Mouse (Mus musculus) stomach, embryonic 14.5 days (tissue): ENCODE data around the gene Rdh11. TPM values are rescaled to one million over a fixed set of nuclear protein-coding genes. Genes with fewer than 3 reads are reported as not detected.

Experiments
- ATAC-seq: fragments of 200-750 bp; cut with Nextera tagmentation; 2 replicates; pipeline ENCODE4 v1.8.0; 2017; ENCODE audit warnings: low read depth, moderate TSS enrichment; ENCODE audit not compliant: insufficient number of reproducible peaks, insufficient read depth, low FRiP score
- H3K27ac ChIP-seq: fragments of 300-500 bp; sonication (generic); 2 replicates; pipeline ENCODE4 v1.5.1; 2014; ENCODE audit warnings: mild to moderate bottlenecking, low read length, moderate library complexity, mixed read lengths
- H3K27me3 ChIP-seq: fragments of 300-500 bp; sonication (generic); 2 replicates; pipeline ENCODE4 v1.6.1; 2014; ENCODE audit warnings: low read length, control low read depth, mixed read lengths; ENCODE audit not compliant: control insufficient read depth, insufficient read depth
- H3K36me3 ChIP-seq: fragments of 300-500 bp; sonication (generic); 2 replicates; pipeline ENCODE4 v1.6.1; 2014; ENCODE audit warnings: mild to moderate bottlenecking, control low read depth, low read length, moderate library complexity, mixed read lengths; ENCODE audit not compliant: control insufficient read depth, insufficient read depth
- H3K4me1 ChIP-seq: fragments of 300-500 bp; sonication (generic); 2 replicates; pipeline ENCODE4 v1.6.1; 2014; ENCODE audit warnings: low read length, control low read depth, mixed read lengths; ENCODE audit not compliant: control insufficient read depth, insufficient read depth
- H3K4me2 ChIP-seq: fragments of 300-500 bp; sonication (generic); replicated peaks from 2 replicates; pipeline ENCODE4 v1.6.1; 2014; ENCODE audit warnings: low read depth, low read length, control low read depth
- H3K4me3 ChIP-seq: fragments of 300-500 bp; sonication (generic); 2 replicates; pipeline ENCODE4 v1.5.1; 2014; ENCODE audit warnings: low read depth, low read length, control low read depth
- H3K9ac ChIP-seq: fragments of 300-500 bp; sonication (generic); replicated peaks from 2 replicates; pipeline ENCODE4 v1.6.1; 2014; ENCODE audit warnings: low read depth, mild to moderate bottlenecking, control low read depth, low read length, moderate library complexity, mixed read lengths
- H3K9me3 ChIP-seq: fragments of 300-500 bp; sonication (generic); 2 replicates; pipeline ENCODE4 v1.6.1; 2016; ENCODE audit warnings: low read depth, low read length, control low read depth; ENCODE audit not compliant: control insufficient read depth
- WGBS: fragments of 180-500 bp; shearing (Covaris S2); extraction: QIAGEN DNeasy Blood & Tissue Kit; methylation state at CpG from one replicate; pipeline ENCODE4 v1.1.7; 2014; 5-methylcytosine and 5-hydroxymethylcytosine counted together
- polyA plus RNA-seq: library from polyadenylated mRNA; unstranded; fragments of >200 nt; fragmentation: Nextera tagmentation; extraction: Ambion mirVana; gene quantifications from 2 replicates; pipeline ENCODE4 v1.2.1, GENCODE M21; 2014

Rdh11 gene
- polyA plus RNA-seq = 29.1 and 30.4 TPM in 2 replicates

- 65% methylated on average over 6 of the region's 6 CpGs for WGBS
Observed at GRCm38 (mm10) chr12:79192193-79192592, at the start of gene Rdh11. Gene Rdh11 (minus strand): TSS chr12:79192293.

GRCm38 (mm10) chr12:79235485-79236080 lies 43.5 kb upstream of the Rdh11 start:
- ATAC-seq = no peak
- 81% methylated on average over 11 of the region's 11 CpGs for WGBS
- H3K27ac ChIP-seq = no peak overlapping the region
- no peaks in the 10 kb centered on the region for H3K27me3 ChIP-seq
- peaks cover 43% of the 10 kb centered on the region for H3K36me3 ChIP-seq
- no peaks in the 10 kb centered on the region for H3K9me3 ChIP-seq
- H3K9ac ChIP-seq = no peak overlapping the region
- no peaks in the 10 kb centered on the region for H3K4me1 ChIP-seq
- no peak overlapping the region for H3K4me2 ChIP-seq
- H3K4me3 ChIP-seq = no peak overlapping the region

More at GRCm38 (mm10) chr12:79192193-79192592, at the start of gene Rdh11:
- Histone ChIP-seq H3K36me3 (peaks cover 12% of the 10 kb centered on the region; the same call in 1 of the 2 replicates), H3K4me2 (peak within 1 kb of the TSS; percentile 67), H3K27me3 (no peaks in the 10 kb centered on the region), H3K9me3 (no peaks in the 10 kb centered on the region), H3K4me3 (peak within 1 kb of the TSS; percentile 55), H3K9ac (peak within 1 kb of the TSS; percentile 31; the same call in 1 of the 2 replicates), H3K27ac (peak within 1 kb of the TSS; percentile 28; the same call in 1 of the 2 replicates), H3K4me1 (peaks cover 6% of the 10 kb centered on the region; the same call in 1 of the 2 replicates)
- ATAC-seq = no peak

DNA sequence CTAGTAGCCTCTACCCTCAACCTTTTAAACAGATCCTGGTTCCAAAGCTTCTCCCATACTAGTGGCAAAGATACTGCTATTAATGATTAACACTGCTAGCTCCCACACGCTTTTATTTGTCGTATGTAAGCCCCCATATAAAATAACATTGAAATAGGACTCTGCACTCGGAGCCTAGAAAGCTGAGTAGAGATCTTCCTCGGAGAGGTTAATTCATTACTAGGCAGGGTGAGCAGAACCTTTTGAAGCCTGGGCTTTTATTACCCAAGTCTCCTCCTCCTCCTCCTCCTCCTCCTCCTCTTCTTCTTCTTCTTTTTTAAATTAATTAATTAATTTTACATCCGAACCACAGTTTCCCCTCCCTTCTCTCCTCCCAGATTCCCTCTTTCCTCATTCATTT lies 25.4 kb upstream of the Rdh11 start:
- Histone ChIP-seq H3K4me2 (no peak overlapping the region), H3K27ac (no peak overlapping the region), H3K9me3 (no peaks in the 10 kb centered on the region), H3K27me3 (no peaks in the 10 kb centered on the region), H3K9ac (no peak overlapping the region), H3K4me3 (no peak overlapping the region), H3K36me3 (no peaks in the 10 kb centered on the region), H3K4me1 (no peaks in the 10 kb centered on the region)
- WGBS = 48% methylated on average over 5 of the region's 5 CpGs
- ATAC-seq = no peak

- WGBS = 77% methylated on average over 8 of the region's 8 CpGs
Observed at GRCm38 (mm10) chr12:79211447-79211846, 19.4 kb upstream of the Rdh11 start.

GRCm38 (mm10) chr12:79208703-79209464 lies 16.8 kb upstream of the Rdh11 start, which contains the start of gene Rdh12:
Gene Rdh12 (plus strand): TSS chr12:79208914.
- 0 out of 2 replicates have a peak within 1 kb of the TSS, but pooled peaks have one; percentile 22 for H3K27ac ChIP-seq
- 4% methylated on average over 13 of the region's 13 CpGs for WGBS
- ATAC-seq = peak; percentile 72; the same call in 1 of the 2 replicates
- H3K4me2 ChIP-seq = peak within 1 kb of the TSS; percentile 40
- H3K27me3 ChIP-seq = no peaks in the 10 kb centered on the region
- no peaks in the 10 kb centered on the region for H3K36me3 ChIP-seq
- no peak within 1 kb of the TSS for H3K9ac ChIP-seq
- no peaks in the 10 kb centered on the region for H3K9me3 ChIP-seq
- H3K4me1 ChIP-seq = no peaks in the 10 kb centered on the region
- H3K4me3 ChIP-seq = peak within 1 kb of the TSS; percentile 33

More at GRCm38 (mm10) chr12:79211447-79211846, 19.4 kb upstream of the Rdh11 start:
- Histone ChIP-seq H3K9ac (no peak overlapping the region), H3K4me1 (no peaks in the 10 kb centered on the region), H3K9me3 (no peaks in the 10 kb centered on the region), H3K4me2 (no peak overlapping the region), H3K4me3 (no peak overlapping the region), H3K27ac (no peak overlapping the region), H3K36me3 (no peaks in the 10 kb centered on the region), H3K27me3 (no peaks in the 10 kb centered on the region)
- no peak for ATAC-seq

- Histone ChIP-seq H3K4me2 (no peak overlapping the region), H3K27me3 (no peaks in the 10 kb centered on the region), H3K4me1 (no peaks in the 10 kb centered on the region), H3K4me3 (no peak overlapping the region), H3K27ac (no peak overlapping the region), H3K9ac (no peak overlapping the region), H3K36me3 (no peaks in the 10 kb centered on the region), H3K9me3 (no peaks in the 10 kb centered on the region)
- 70% methylated on average over 3 of the region's 3 CpGs for whole genome bisulfite sequencing
- ATAC-seq = no peak
Observed at GRCm38 (mm10) chr12:79201882-79202281, 9.8 kb upstream of the Rdh11 start.

DNA sequence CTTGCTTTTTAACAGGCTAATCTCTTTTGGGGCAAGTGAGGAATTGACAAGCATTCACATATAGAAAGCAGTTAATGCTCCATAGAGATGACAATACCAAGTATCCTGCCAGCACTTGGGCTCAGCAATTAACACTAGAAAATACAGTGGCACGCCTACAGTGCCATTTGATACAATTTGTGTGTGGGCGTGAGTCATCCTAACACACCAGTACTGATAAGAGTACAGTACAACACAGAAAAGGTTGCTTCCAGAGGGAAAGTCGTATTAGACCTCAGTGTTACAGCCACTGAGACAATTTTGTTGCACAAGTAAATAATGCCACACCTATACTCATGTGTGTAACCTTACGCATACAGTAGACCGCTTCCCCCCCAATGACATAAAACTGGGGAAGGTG lies 5.0 kb upstream of the Rdh11 start:
- H3K27me3 ChIP-seq = no peaks in the 10 kb centered on the region
- H3K36me3 ChIP-seq = no peaks in the 10 kb centered on the region
- H3K4me1 ChIP-seq = no peaks in the 10 kb centered on the region
- H3K9ac ChIP-seq = no peak overlapping the region
- 80% methylated on average over 5 of the region's 5 CpGs for WGBS
- no peaks in the 10 kb centered on the region for H3K9me3 ChIP-seq
- no peak overlapping the region for H3K27ac ChIP-seq
- no peak overlapping the region for H3K4me2 ChIP-seq
- ATAC-seq = no peak
- no peak overlapping the region for H3K4me3 ChIP-seq

GRCm38 (mm10) chr12:79193441-79193840 lies 1.3 kb upstream of the Rdh11 start:
- Histone ChIP-seq H3K9me3 (no peaks in the 10 kb centered on the region), H3K4me2 (no peak overlapping the region), H3K36me3 (0 out of 2 replicates have a peak, but pooled peaks cover under 1% of the 10 kb centered on the region), H3K27me3 (no peaks in the 10 kb centered on the region), H3K27ac (no peak overlapping the region), H3K4me3 (no peak overlapping the region), H3K4me1 (peaks cover 6% of the 10 kb centered on the region; the same call in 1 of the 2 replicates), H3K9ac (no peak overlapping the region)
- 6% methylated on average over 3 of the region's 3 CpGs for WGBS
- no peak for ATAC-seq
